Mouse (Mus musculus): ENCODE data around the gene Fam160b1. TPM values are rescaled to one million over a fixed set of nuclear protein-coding genes. Genes with fewer than 3 reads are reported as not detected.

Fam160b1 gene
- total RNA-seq, 1 experiment: 8.5 TPM

GRCm38 (mm10) chr19:57391545-57391944 lies 31.1 kb downstream of the Fam160b1 start:
- DNase-seq (ENCODE audit: low read depth, low spot score): no peak
- TF ChIP-seq HCFC1 (IDR thresholded peaks at IDR 0.05; ENCODE audit: borderline replicate concordance, insufficient read depth, low read length) (no peak), CHD2 (IDR thresholded peaks at IDR 0.05; ENCODE audit: low read depth, low read length) (no peak), ZNF384 (IDR thresholded peaks at IDR 0.05; ENCODE audit: low read depth, low read length) (no peak), ZC3H11A (IDR thresholded peaks at IDR 0.05; ENCODE audit: borderline replicate concordance, low read depth, low read length) (no peak), MAFK (IDR thresholded peaks at IDR 0.05; ENCODE audit: insufficient read depth, low read depth, low read length) (no peak)
- in situ Hi-C loops (cut with MboI; ENCODE audit: low sequenced_read_pairs in 2 of 2, unreplicated experiment in 2 of 2): no loop called here
- Histone ChIP-seq H3K9ac (ENCODE audit: insufficient read depth, low read depth, low read length, poor library complexity, severe bottlenecking) (no peak overlapping the region), H3K9me3 (ENCODE audit: control insufficient read depth, insufficient read depth, low read depth, low read length) (no peaks in the 10 kb centered on the region), H3K36me3 (ENCODE audit: control insufficient read depth, insufficient read depth, low read length, poor library complexity, severe bottlenecking) (peaks cover 21% of the 10 kb centered on the region), H3K27ac (ENCODE audit: insufficient read depth, low read depth, low read length, poor library complexity, severe bottlenecking) (no peak overlapping the region), H3K4me3 (ENCODE audit: insufficient read depth in 1 of 2, low read depth in 1 of 2, low read length in 2 of 2, poor library complexity in 1 of 2, severe bottlenecking in 1 of 2) (no peak overlapping the region), H3K4me1 (ENCODE audit: control insufficient read depth in 2 of 2, insufficient read depth in 2 of 2, low read length in 2 of 2, poor library complexity in 1 of 2) (no peaks in the 10 kb centered on the region)

DNA sequence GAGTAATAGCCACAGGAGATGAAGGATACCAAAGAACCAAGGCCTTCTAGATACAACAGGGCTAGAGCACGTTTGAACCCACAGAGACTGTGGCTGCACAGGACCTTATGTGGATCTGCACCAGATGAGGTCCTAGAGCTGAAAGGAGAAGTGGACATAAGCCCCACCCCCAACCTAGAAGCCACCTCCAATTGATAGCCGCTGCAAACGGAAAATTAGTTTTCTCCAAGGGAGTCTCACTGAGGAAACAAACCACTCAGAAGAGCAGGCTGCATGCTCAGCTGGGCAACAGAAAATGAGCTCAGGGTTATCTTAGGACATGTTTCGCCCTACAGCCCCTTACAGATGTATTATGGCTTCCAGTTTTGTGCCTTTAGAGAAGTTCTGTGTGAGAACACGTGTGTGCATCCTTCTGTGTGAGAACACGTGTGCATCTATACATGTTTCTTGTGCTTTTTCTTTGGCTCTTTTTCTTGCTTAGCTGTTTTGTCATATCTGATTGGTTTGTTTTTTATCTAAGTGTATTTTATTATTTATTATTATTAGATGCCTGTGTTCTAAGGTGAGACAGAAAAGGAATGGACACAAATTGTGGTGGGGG lies 33.0 kb downstream of the Fam160b1 start:
- DNase-seq (ENCODE audit: low read depth, low spot score): no peak
- in situ Hi-C loops (cut with MboI; ENCODE audit: low sequenced_read_pairs in 2 of 2, unreplicated experiment in 2 of 2): no loop called here
- Histone ChIP-seq H3K9me3 (ENCODE audit: control insufficient read depth, insufficient read depth, low read depth, low read length) (no peaks in the 10 kb centered on the region), H3K4me1 (ENCODE audit: control insufficient read depth in 2 of 2, insufficient read depth in 2 of 2, low read length in 2 of 2, poor library complexity in 1 of 2) (no peaks in the 10 kb centered on the region), H3K4me3 (ENCODE audit: insufficient read depth in 1 of 2, low read depth in 1 of 2, low read length in 2 of 2, poor library complexity in 1 of 2, severe bottlenecking in 1 of 2) (no peak overlapping the region), H3K27ac (ENCODE audit: insufficient read depth, low read depth, low read length, poor library complexity, severe bottlenecking) (no peak overlapping the region), H3K36me3 (ENCODE audit: control insufficient read depth, insufficient read depth, low read length, poor library complexity, severe bottlenecking) (peaks cover 8% of the 10 kb centered on the region), H3K9ac (ENCODE audit: insufficient read depth, low read depth, low read length, poor library complexity, severe bottlenecking) (no peak overlapping the region)
- no peak for TF ChIP-seq CHD2 (IDR thresholded peaks at IDR 0.05; ENCODE audit: low read depth, low read length)
- TF ChIP-seq MAFK (IDR thresholded peaks at IDR 0.05; ENCODE audit: insufficient read depth, low read depth, low read length): no peak
- no peak for TF ChIP-seq ZNF384 (IDR thresholded peaks at IDR 0.05; ENCODE audit: low read depth, low read length)
- TF ChIP-seq HCFC1 (IDR thresholded peaks at IDR 0.05; ENCODE audit: borderline replicate concordance, insufficient read depth, low read length): no peak
- no peak for TF ChIP-seq ZC3H11A (IDR thresholded peaks at IDR 0.05; ENCODE audit: borderline replicate concordance, low read depth, low read length)

DNA sequence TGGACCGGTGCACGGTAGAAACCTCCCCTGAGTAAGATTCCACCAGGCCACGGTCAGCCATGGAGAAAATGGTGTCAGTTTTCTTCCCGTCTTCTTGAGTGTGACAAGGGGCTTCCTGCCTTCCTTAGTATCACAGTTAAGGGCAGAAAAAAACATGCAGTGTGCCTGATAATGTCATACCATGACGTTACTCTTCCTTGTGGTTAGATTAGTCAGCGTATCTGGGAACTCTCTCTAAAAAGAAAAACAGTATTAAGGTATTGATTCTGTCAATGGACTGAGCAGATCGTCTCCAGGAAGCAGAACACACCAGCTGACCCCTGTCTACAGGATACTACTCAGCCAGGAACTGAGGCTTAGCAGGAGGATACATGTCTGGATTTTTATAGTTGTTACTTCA lies 36.1 kb downstream of the Fam160b1 start:
- no peak for TF ChIP-seq ZC3H11A (IDR thresholded peaks at IDR 0.05; ENCODE audit: borderline replicate concordance, low read depth, low read length)
- TF ChIP-seq ZNF384 (IDR thresholded peaks at IDR 0.05; ENCODE audit: low read depth, low read length): no peak
- TF ChIP-seq CHD2 (IDR thresholded peaks at IDR 0.05; ENCODE audit: low read depth, low read length): no peak
- TF ChIP-seq MAFK (IDR thresholded peaks at IDR 0.05; ENCODE audit: insufficient read depth, low read depth, low read length): no peak
- no peak for TF ChIP-seq HCFC1 (IDR thresholded peaks at IDR 0.05; ENCODE audit: borderline replicate concordance, insufficient read depth, low read length)
- in situ Hi-C loops (cut with MboI; ENCODE audit: low sequenced_read_pairs in 2 of 2, unreplicated experiment in 2 of 2): no loop called here
- DNase-seq (ENCODE audit: low read depth, low spot score): no peak

DNA sequence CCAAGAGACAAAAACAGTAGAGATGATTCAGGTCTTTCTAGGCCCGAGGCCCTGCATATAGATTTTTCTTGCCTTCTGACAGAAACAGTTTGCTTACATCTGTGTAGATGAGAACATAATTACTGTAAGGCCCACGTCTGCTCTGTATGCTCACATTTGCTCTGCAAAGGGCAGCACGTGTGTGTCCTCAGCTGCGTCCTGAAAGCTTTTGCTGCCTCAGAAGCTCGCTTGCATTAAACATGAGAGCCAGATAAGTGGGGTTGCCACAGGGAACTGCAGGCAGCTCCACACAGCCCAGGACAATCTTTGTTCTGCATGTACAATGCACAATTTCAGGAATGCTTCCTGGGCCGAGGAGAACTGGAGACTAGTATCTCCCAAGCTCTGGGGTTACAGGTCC lies 41.9 kb downstream of the Fam160b1 start:
- Histone ChIP-seq H3K4me3 (ENCODE audit: insufficient read depth in 1 of 2, low read depth in 1 of 2, low read length in 2 of 2, poor library complexity in 1 of 2, severe bottlenecking in 1 of 2) (no peak overlapping the region), H3K27ac (ENCODE audit: insufficient read depth, low read depth, low read length, poor library complexity, severe bottlenecking) (no peak overlapping the region), H3K4me1 (ENCODE audit: control insufficient read depth in 2 of 2, insufficient read depth in 2 of 2, low read length in 2 of 2, poor library complexity in 1 of 2) (peaks cover 0 to 5% of the 10 kb centered on the region in 2 experiments; a peak in 2 of 4 replicates), H3K36me3 (ENCODE audit: control insufficient read depth, insufficient read depth, low read length, poor library complexity, severe bottlenecking) (no peaks in the 10 kb centered on the region), H3K9me3 (ENCODE audit: control insufficient read depth, insufficient read depth, low read depth, low read length) (no peaks in the 10 kb centered on the region), H3K9ac (ENCODE audit: insufficient read depth, low read depth, low read length, poor library complexity, severe bottlenecking) (no peak overlapping the region)
- no peak for TF ChIP-seq ZNF384 (IDR thresholded peaks at IDR 0.05; ENCODE audit: low read depth, low read length)
- TF ChIP-seq HCFC1 (IDR thresholded peaks at IDR 0.05; ENCODE audit: borderline replicate concordance, insufficient read depth, low read length): no peak
- no peak for TF ChIP-seq ZC3H11A (IDR thresholded peaks at IDR 0.05; ENCODE audit: borderline replicate concordance, low read depth, low read length)
- TF ChIP-seq CHD2 (IDR thresholded peaks at IDR 0.05; ENCODE audit: low read depth, low read length): no peak
- TF ChIP-seq MAFK (IDR thresholded peaks at IDR 0.05; ENCODE audit: insufficient read depth, low read depth, low read length): no peak
- DNase-seq (ENCODE audit: low read depth, low spot score): no peak
- in situ Hi-C loops (cut with MboI; ENCODE audit: low sequenced_read_pairs in 2 of 2, unreplicated experiment in 2 of 2): no loop called here

More for the DNA sequence above, 36.1 kb downstream of the Fam160b1 start:
- Histone ChIP-seq H3K27ac (ENCODE audit: insufficient read depth, low read depth, low read length, poor library complexity, severe bottlenecking) (no peak overlapping the region), H3K9ac (ENCODE audit: insufficient read depth, low read depth, low read length, poor library complexity, severe bottlenecking) (no peak overlapping the region), H3K36me3 (ENCODE audit: control insufficient read depth, insufficient read depth, low read length, poor library complexity, severe bottlenecking) (no peaks in the 10 kb centered on the region), H3K4me1 (ENCODE audit: control insufficient read depth in 2 of 2, insufficient read depth in 2 of 2, low read length in 2 of 2, poor library complexity in 1 of 2) (no peaks in the 10 kb centered on the region), H3K4me3 (ENCODE audit: insufficient read depth in 1 of 2, low read depth in 1 of 2, low read length in 2 of 2, poor library complexity in 1 of 2, severe bottlenecking in 1 of 2) (no peak overlapping the region), H3K9me3 (ENCODE audit: control insufficient read depth, insufficient read depth, low read depth, low read length) (no peaks in the 10 kb centered on the region)

Measured in ES-E14 (cell line).